Mouse (Mus musculus) C2C12 (cell line): ENCODE measurements around the gene Hoxa5.

Experiments used
- CTCF ChIP-seq: IDR thresholded peaks from one replicate; pipeline ENCODE4 v1.5.1; 2011; ENCODE audit not compliant: control insufficient read depth, insufficient read depth, insufficient read length
- MAX ChIP-seq: IDR thresholded peaks from one replicate; pipeline ENCODE4 v1.6.1; 2011; ENCODE audit warnings: mild to moderate bottlenecking, control low read depth
- USF1 ChIP-seq: IDR thresholded peaks from one replicate; pipeline ENCODE4 v1.6.1; 2011; ENCODE audit warnings: low read depth, mild to moderate bottlenecking, control low read depth, moderate library complexity

- TF ChIP-seq CTCF = no peak
- no peak for TF ChIP-seq MAX
- no peak for TF ChIP-seq USF1
Measured at GRCm38 (mm10) chr6:52252016-52252774, 47.8 kb upstream of the Hoxa5 start.
